31 mouse cellular contexts compared by ENCODE assay signal in genomic region chr10:56062746-56063145, GRCm38 (mm10). TPM values are rescaled to one million over a fixed set of nuclear protein-coding genes. Genes with fewer than 3 reads are reported as not detected.
DNase-seq lines count a peak whose midpoint lies in the region; ATAC-seq and TF ChIP-seq lines count a peak whose summit lies in the region.
"Had no signal": no experiment of that assay in that cellular context is flagged by ENCODE, and none has a peak within 500 bp of the region (broad histone marks: within the 10 kb centered on the region; RNA-seq: fewer than 3 reads in every experiment).

No protein-coding gene starts in this region.

- H3K4me1 ChIP-seq in thymus, adult 2 months (replicated peaks; ENCODE audit: control insufficient read depth, insufficient read depth, low read length) = no peaks in the 10 kb centered on the region
- H3K4me1 ChIP-seq: embryonic facial prominence, embryonic 12.5 days; embryonic facial prominence, embryonic 15.5 days; heart, embryonic 12.5 days; heart, embryonic 15.5 days; hindbrain, embryonic 10.5 days; intestine, embryonic 15.5 days had no signal

- WGBS in thymus, adult 2 months = 92% methylated on average over 2 of the region's 2 CpGs

- H3K27me3 ChIP-seq in thymus, adult 2 months (ENCODE audit: control insufficient read depth, insufficient read depth, low read length) = no peaks in the 10 kb centered on the region
- H3K27me3 ChIP-seq: embryonic facial prominence, embryonic 12.5 days; embryonic facial prominence, embryonic 15.5 days; heart, embryonic 12.5 days; heart, embryonic 15.5 days; hindbrain, embryonic 13.5 days; intestine, embryonic 15.5 days had no signal

- no peak for DNase-seq in frontal cortex, postnatal 14 days (ENCODE audit: low spot score in 2 of 2)
- DNase-seq in left cerebral cortex, adult 11 months (ENCODE audit: low spot score) = peak; percentile 24
- no peak for DNase-seq in left cerebral cortex, postnatal 10 days (ENCODE audit: extremely low spot score in 1 of 2, low spot score in 2 of 2)
- peak; percentile 64 for DNase-seq in right cerebral cortex, adult 18-20 months
- no peak for DNase-seq in right cerebral cortex, postnatal 14 days
- DNase-seq in brain, adult 2 months (ENCODE audit: low read depth, low spot score) = peak; percentile 87
- no peak for DNase-seq in thymus, adult 2 months
- DNase-seq: adrenal gland, adult 8-10 months; adrenal gland, postnatal 25 days; cerebellum, adult 11 months; cerebellum, adult 2 months; cerebellum, adult 9-11 months; cerebellum, postnatal 25 days; forebrain, postnatal 0 days; gastrocnemius, adult 2 months; gastrocnemius, postnatal 25 days; heart, adult 18-20 months; heart, postnatal 10 days; heart, postnatal 36 days had no signal

- TF ChIP-seq POLR2A in thymus, adult 2 months (IDR thresholded peaks at IDR 0.05; ENCODE audit: control insufficient read depth, extremely low read depth, insufficient read depth, low read length, poor library complexity) = no peak

- intact Hi-C loops in left cerebral cortex, postnatal 10 days (cut with DNase I) = no loop called here

- ATAC-seq in frontal cortex, adult (ENCODE audit: low TSS enrichment) = peak; percentile 88
- ATAC-seq: activated CD4-positive, CD25-positive, alpha-beta regulatory T cell, adult 4 months; forebrain, embryonic 14.5 days; forebrain, postnatal 0 days; hindbrain, embryonic 16.5 days; intestine, embryonic 15.5 days had no signal

- H3K36me3 ChIP-seq in thymus, adult 2 months (ENCODE audit: control insufficient read depth, insufficient read depth, low read length) = no peaks in the 10 kb centered on the region
- H3K36me3 ChIP-seq: embryonic facial prominence, embryonic 12.5 days; embryonic facial prominence, embryonic 15.5 days; heart, embryonic 12.5 days; heart, embryonic 15.5 days; hindbrain, embryonic 10.5 days; hindbrain, embryonic 13.5 days; intestine, embryonic 15.5 days had no signal

- H3K27ac ChIP-seq in thymus, adult 2 months (ENCODE audit: control insufficient read depth, insufficient read depth, low read length) = no peak overlapping the region
- H3K27ac ChIP-seq: embryonic facial prominence, embryonic 12.5 days; embryonic facial prominence, embryonic 15.5 days; gastrocnemius, adult 2 months; heart, embryonic 15.5 days; hindbrain, embryonic 10.5 days; hindbrain, embryonic 13.5 days; intestine, embryonic 15.5 days had no signal

- H3K4me3 ChIP-seq in thymus, adult 2 months (ENCODE audit: control insufficient read depth, insufficient read depth, low read length) = no peak overlapping the region
- H3K4me3 ChIP-seq: embryonic facial prominence, embryonic 12.5 days; embryonic facial prominence, embryonic 15.5 days; gastrocnemius, adult 2 months; heart, embryonic 12.5 days; heart, embryonic 15.5 days; hindbrain, embryonic 10.5 days; hindbrain, embryonic 13.5 days; intestine, embryonic 15.5 days had no signal

- no peak for TF ChIP-seq CTCF in thymus, adult 2 months (IDR thresholded peaks at IDR 0.05; ENCODE audit: borderline replicate concordance, control insufficient read depth, extremely low read depth, insufficient read depth, low read length, poor library complexity)

RNA-seq across cellular contexts. Expression of gene Msl3l2, which starts 44.0 kb away (rescaled TPM):
- 10 to 100 TPM; 13.5 to 14.5 TPM for total RNA-seq in left cerebral cortex, postnatal 10 days (2021)
- polyA plus RNA-seq in thymus, adult 2 months (2012; rRNA removed) = 7.2 and 9.1 TPM in 2 replicates
- total RNA-seq: MEL had no signal

Comparison
In these comparisons a context has a peak if more than half of its experiments do, and no peak if none do; other contexts are left out.
1. DNase-seq: peak in left cerebral cortex, adult 11 months (single experiment), right cerebral cortex, adult 18-20 months (single experiment) and brain, adult 2 months (single experiment); none in frontal cortex, postnatal 14 days (0 of 2), left cerebral cortex, postnatal 10 days (0 of 2), right cerebral cortex, postnatal 14 days (single experiment) and thymus, adult 2 months (single experiment).